Mouse (Mus musculus): ENCODE data around the gene Msl1. TPM values are rescaled to one million over a fixed set of nuclear protein-coding genes. Genes with fewer than 3 reads are reported as not detected.

Gene Msl1
- polyA plus RNA-seq, 1 experiment, result 39.0 TPM

DNA sequence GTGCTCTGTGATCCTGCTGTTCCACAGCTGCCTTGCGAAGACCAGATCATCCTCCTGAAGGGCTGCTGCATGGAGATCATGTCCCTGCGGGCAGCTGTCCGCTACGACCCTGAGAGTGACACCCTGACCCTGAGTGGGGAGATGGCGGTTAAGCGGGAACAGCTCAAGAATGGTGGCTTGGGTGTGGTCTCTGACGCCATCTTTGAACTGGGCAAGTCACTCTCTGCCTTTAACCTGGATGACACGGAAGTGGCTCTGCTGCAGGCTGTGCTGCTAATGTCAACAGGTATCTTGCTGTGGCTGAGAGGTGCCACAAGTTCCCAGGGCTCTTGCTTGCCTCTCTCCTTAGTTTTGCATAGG is 31.8 kb upstream of the Msl1 start:
- WGBS, result 67% methylated on average over 8 of the region's 8 CpGs
- H3K4me1 ChIP-seq (ENCODE audit: control insufficient read depth, insufficient read depth, low read length), result peaks cover 11% of the 10 kb centered on the region
- no peak overlapping the region for H3K4me3 ChIP-seq (replicated peaks; ENCODE audit: extremely low read depth, low read depth, low read length)
- DNase-seq, result no peak
- no peak for TF ChIP-seq CTCF (IDR thresholded peaks at IDR 0.05; ENCODE audit: insufficient read depth, low read length)
- TF ChIP-seq POLR2A (IDR thresholded peaks at IDR 0.05; ENCODE audit: borderline replicate concordance, extremely low read depth, low read depth, low read length), result no peak

DNA sequence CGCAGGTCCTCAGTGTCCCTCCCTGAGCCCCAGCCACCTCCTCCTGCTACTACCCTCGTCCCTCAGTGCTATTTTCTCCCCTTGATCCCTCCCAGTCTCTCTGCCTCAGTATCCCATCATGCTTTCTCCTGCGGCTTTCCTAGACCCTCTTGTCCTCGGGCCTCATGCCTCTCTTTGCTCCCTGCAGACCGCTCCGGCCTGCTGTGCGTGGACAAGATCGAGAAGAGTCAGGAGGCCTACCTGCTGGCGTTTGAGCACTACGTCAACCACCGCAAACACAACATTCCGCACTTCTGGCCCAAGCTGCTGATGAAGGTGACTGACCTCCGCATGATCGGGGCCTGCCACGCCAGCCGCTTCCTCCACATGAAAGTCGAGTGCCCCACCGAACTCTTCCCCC is 31.2 kb upstream of the Msl1 start:
- TF ChIP-seq CTCF (IDR thresholded peaks at IDR 0.05; ENCODE audit: insufficient read depth, low read length) (no peak), POLR2A (IDR thresholded peaks at IDR 0.05; ENCODE audit: borderline replicate concordance, extremely low read depth, low read depth, low read length) (no peak)
- no peak for DNase-seq
- Histone ChIP-seq H3K4me1 (ENCODE audit: control insufficient read depth, insufficient read depth, low read length) (peaks cover 17% of the 10 kb centered on the region), H3K4me3 (replicated peaks; ENCODE audit: extremely low read depth, low read depth, low read length) (no peak overlapping the region)
- WGBS, result 78% methylated on average over 18 of the region's 18 CpGs

DNA sequence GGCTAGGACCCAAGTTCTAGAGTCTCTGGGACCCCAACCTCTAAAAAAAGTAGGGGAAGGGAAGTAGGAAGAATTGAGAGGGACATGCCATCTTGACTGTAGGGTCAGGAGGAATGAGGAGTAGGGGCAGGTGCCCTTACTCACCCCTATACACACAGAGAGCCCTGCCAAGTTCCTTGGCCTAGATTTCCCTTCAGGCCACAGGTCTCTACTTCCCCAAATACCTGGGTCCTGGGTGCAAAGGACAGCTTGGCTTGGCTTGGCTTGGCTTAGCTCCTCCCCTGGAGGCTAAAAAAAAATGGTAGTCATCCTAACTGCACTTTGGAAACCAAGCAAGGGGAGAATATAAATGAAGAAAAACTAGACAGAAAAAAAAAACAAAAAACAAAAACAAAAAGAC is 30.6 kb upstream of the Msl1 start:
- no peak for TF ChIP-seq POLR2A (IDR thresholded peaks at IDR 0.05; ENCODE audit: borderline replicate concordance, extremely low read depth, low read depth, low read length)
- no peak for TF ChIP-seq CTCF (IDR thresholded peaks at IDR 0.05; ENCODE audit: insufficient read depth, low read length)
- peaks cover 23% of the 10 kb centered on the region for H3K4me1 ChIP-seq (ENCODE audit: control insufficient read depth, insufficient read depth, low read length)
- DNase-seq, result no peak

DNA sequence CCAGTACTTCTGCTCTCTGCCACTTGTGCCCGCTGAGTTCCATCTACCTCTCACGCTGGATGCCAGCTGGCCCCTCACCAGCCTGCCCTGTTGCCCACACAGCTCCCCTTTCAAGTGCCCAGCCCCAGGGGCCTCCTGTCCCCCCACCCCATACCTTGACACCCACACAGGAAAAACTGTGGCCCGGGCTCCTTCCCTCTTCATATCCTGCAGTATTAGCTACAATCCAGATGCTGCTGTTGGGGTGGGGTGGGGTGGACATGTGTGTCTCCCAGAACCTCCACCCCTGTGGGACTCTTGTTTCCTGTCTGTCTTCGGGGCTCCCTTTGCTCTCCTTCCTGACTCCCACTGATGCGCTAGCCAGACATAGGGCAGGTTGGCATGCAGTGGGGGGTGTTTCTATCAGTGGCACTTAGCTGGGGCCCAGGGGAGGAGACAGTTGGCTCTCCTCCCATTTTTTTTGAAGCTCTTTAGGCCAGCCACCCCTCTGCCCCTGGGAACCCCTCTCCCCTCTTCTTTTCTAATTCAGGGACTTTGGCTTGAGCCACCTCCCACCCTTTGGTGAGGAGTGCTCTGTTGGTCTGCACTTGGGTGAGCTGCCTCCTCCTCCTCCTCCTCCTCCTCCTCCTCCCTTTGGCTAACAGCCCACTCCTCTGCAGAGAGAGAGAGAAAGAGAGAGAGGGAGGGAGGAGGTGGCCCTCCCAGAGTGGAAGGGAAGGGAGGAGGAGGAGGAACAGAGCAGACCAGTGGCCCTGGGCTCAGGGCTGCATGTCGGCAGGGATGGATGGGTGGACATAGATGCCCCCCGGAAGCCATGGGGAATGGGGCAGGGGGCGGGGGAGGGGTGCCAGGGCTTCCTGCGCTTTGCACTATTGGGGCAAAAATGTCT is 29.7 kb upstream of the Msl1 start:
- DNase-seq, result peak; percentile 30
- Histone ChIP-seq H3K4me1 (ENCODE audit: control insufficient read depth, insufficient read depth, low read length) (peaks cover 31% of the 10 kb centered on the region), H3K4me3 (replicated peaks; ENCODE audit: extremely low read depth, low read depth, low read length) (no peak overlapping the region)
- no peak for TF ChIP-seq CTCF (IDR thresholded peaks at IDR 0.05; ENCODE audit: insufficient read depth, low read length)
- TF ChIP-seq POLR2A (IDR thresholded peaks at IDR 0.05; ENCODE audit: borderline replicate concordance, extremely low read depth, low read depth, low read length), result no peak
- 28% methylated on average over 8 of the region's 9 CpGs for WGBS

More for the DNA sequence above, 30.6 kb upstream of the Msl1 start:
- H3K4me3 ChIP-seq (replicated peaks; ENCODE audit: extremely low read depth, low read depth, low read length), result no peak overlapping the region

DNA sequence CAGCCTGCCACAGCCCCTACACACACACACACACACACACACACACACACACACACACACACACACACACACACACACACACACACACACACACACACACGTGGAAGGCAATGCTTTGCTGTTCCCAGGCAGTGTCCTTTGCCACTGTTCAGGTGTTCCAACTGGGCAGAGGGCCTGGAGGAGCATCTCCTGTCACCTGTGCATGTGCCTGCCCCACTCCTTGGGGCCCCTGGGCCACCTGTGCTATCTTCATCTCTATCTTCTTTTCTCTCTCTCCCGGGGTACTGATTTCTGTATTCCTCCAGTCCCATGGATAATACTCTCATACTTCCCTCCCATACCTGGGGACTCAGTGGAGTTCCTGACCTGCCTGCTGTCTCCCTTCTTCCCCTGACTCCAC is 29.0 kb upstream of the Msl1 start:
- DNase-seq, result no peak
- Histone ChIP-seq H3K4me3 (replicated peaks; ENCODE audit: extremely low read depth, low read depth, low read length) (no peak overlapping the region), H3K4me1 (ENCODE audit: control insufficient read depth, insufficient read depth, low read length) (peaks cover 37% of the 10 kb centered on the region)
- WGBS, result 45% methylated on average over 2 of the region's 2 CpGs
- TF ChIP-seq POLR2A (IDR thresholded peaks at IDR 0.05; ENCODE audit: borderline replicate concordance, extremely low read depth, low read depth, low read length) (no peak), CTCF (IDR thresholded peaks at IDR 0.05; ENCODE audit: insufficient read depth, low read length) (no peak)

DNA sequence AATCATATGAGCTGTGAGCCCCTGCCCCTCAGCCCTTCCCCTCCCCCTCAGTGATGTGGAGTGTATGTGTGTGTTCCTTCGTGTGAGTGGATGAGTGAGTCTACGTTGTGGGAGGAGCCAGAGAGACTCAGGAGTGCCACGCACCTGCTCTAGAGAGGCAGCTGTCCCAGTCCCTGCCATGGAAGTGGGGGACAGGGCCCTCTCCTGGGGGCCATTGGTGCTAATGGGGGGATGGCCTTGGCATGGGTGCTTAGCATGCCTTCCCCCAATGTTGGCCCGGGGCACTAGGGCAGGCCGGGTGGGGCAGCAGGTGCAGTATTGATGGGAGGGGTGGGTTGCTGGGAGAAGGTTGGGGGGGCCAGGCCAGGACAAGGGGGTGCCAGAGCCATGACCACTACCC is 28.5 kb upstream of the Msl1 start:
- WGBS, result 57% methylated on average over 5 of the region's 5 CpGs
- no peak overlapping the region for H3K4me3 ChIP-seq (replicated peaks; ENCODE audit: extremely low read depth, low read depth, low read length)
- peaks cover 40% of the 10 kb centered on the region for H3K4me1 ChIP-seq (ENCODE audit: control insufficient read depth, insufficient read depth, low read length)
- peak; percentile 33 for DNase-seq
- TF ChIP-seq CTCF (IDR thresholded peaks at IDR 0.05; ENCODE audit: insufficient read depth, low read length), result no peak
- TF ChIP-seq POLR2A (IDR thresholded peaks at IDR 0.05; ENCODE audit: borderline replicate concordance, extremely low read depth, low read depth, low read length), result no peak; the same call in 1 of the 2 replicates

DNA sequence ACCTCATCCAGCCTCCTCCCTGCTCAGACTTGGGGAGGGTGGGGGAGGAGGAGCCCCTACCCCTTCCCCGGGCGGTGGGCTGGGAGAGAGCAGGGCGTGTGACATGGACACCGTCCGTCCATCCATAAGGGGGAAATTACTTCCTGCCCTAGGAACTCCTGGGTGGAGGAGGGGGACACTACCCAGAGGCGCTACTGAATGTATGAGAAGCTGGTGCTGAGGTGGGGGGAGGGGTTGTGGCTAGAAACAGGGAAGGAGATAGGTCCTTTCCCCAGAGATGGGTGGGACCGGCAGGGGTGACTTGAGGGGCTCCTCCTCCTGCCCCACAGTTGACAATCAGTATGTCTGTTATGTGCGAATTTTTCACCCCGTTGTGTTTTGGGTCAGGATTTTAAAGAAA is 28.0 kb upstream of the Msl1 start:
- WGBS, result 40% methylated on average over 9 of the region's 9 CpGs
- Histone ChIP-seq H3K4me3 (replicated peaks; ENCODE audit: extremely low read depth, low read depth, low read length) (no peak overlapping the region), H3K4me1 (ENCODE audit: control insufficient read depth, insufficient read depth, low read length) (peaks cover 42% of the 10 kb centered on the region)
- TF ChIP-seq POLR2A (IDR thresholded peaks at IDR 0.05; ENCODE audit: borderline replicate concordance, extremely low read depth, low read depth, low read length) (peak; percentile 43; the same call in 1 of the 2 replicates), CTCF (IDR thresholded peaks at IDR 0.05; ENCODE audit: insufficient read depth, low read length) (no peak)
- no peak for DNase-seq

DNA sequence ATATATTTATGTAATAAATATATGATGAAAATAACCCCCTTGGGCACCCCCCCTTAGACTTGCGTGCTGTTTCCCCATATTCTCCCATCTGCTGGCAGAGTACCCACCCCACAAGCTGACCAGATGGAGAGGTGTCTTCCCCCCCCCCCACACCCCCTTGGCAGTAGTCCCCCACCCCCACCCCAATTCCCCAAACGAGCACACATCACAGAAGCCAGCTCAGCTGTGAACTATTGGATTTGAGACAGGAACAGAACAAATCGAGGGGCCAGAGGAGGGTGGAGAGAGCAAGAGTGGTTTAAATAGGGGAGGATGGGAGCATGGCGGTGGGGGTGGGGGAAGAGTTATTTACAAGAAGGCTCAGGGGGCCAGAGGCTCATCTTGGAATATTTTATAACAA is 27.6 kb upstream of the Msl1 start:
- TF ChIP-seq CTCF (IDR thresholded peaks at IDR 0.05; ENCODE audit: insufficient read depth, low read length), result no peak
- no peak for TF ChIP-seq POLR2A (IDR thresholded peaks at IDR 0.05; ENCODE audit: borderline replicate concordance, extremely low read depth, low read depth, low read length)
- WGBS, result 31% methylated on average over 4 of the region's 4 CpGs
- no peak for DNase-seq
- H3K4me1 ChIP-seq (ENCODE audit: control insufficient read depth, insufficient read depth, low read length), result peaks cover 45% of the 10 kb centered on the region
- no peak overlapping the region for H3K4me3 ChIP-seq (replicated peaks; ENCODE audit: extremely low read depth, low read depth, low read length)

DNA sequence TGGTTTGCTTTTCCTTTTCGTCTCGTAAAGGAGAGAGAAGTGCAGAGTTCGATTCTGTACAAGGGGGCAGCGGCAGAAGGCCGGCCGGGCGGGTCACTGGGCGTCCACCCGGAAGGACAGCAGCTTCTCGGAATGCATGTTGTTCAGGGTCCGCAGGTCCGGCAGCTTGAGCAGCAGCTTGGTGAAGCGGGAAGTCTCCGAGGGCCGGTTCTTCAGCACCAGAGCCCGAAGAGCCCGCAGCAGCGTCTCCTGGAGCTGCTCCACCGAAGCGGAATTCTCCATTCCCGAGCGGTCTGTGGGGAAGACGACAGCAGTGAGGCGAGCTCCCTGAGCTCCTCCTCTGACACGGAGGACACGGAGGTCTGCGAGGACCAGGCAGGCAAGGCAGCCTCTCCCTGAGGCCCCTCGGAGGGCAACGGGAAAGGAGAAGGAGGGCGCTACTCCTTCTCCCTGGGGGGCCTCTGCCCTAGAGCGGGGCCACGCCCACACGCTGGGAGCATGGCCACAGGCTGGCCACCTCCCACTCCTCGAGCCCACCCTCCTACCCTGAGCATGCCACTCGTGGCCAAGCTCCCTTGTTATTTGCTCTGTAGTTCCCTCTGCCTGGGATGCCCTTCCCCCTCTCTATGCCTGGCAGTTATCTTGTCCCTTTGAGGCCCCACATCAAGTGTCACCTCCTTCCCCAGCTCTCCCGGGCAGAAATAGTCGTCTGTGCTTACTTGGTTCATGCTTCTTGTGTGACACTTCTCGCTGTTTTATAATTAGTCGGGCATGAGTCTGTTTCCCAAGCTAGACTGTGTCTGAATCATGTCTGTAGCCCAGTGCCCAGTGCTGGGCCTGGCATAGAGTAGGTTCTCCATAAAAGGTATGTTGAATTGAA is 26.9 kb upstream of the Msl1 start:
- H3K4me1 ChIP-seq (ENCODE audit: control insufficient read depth, insufficient read depth, low read length), result peaks cover 44% of the 10 kb centered on the region
- H3K4me3 ChIP-seq (replicated peaks; ENCODE audit: extremely low read depth, low read depth, low read length), result no peak overlapping the region
- TF ChIP-seq POLR2A (IDR thresholded peaks at IDR 0.05; ENCODE audit: borderline replicate concordance, extremely low read depth, low read depth, low read length), result peak; percentile 44; the same call in 1 of the 2 replicates
- TF ChIP-seq CTCF (IDR thresholded peaks at IDR 0.05; ENCODE audit: insufficient read depth, low read length), result no peak
- WGBS, result 50% methylated on average over 39 of the region's 39 CpGs
- DNase-seq, result peak; percentile 38
